Mouse (Mus musculus): ENCODE measurements around the gene Parvb.

The Parvb gene

GRCm38 (mm10) chr15:84217969-84218782 is 13.7 kb upstream of the Parvb start:
- no peak for DNase-seq (ENCODE audit: low spot score)

GRCm38 (mm10) chr15:84218783-84219271 is 13.0 kb upstream of the Parvb start:
- no peak for DNase-seq (ENCODE audit: low spot score)

- DNase-seq (ENCODE audit: low spot score), result no peak
Measured at GRCm38 (mm10) chr15:84221539-84221938, 10.3 kb upstream of the Parvb start.

- no peak for DNase-seq (ENCODE audit: low spot score)
Measured at GRCm38 (mm10) chr15:84223423-84223822, 8.4 kb upstream of the Parvb start.

GRCm38 (mm10) chr15:84224779-84225178 is 7.1 kb upstream of the Parvb start:
- DNase-seq (ENCODE audit: low spot score), result no peak

- no peak for DNase-seq (ENCODE audit: low spot score)
Measured at GRCm38 (mm10) chr15:84226918-84227317, 4.9 kb upstream of the Parvb start.

GRCm38 (mm10) chr15:84230661-84231060 is 1.2 kb upstream of the Parvb start:
- DNase-seq (ENCODE audit: low spot score), result no peak

- DNase-seq (ENCODE audit: low spot score), result peak; percentile 44
Measured at GRCm38 (mm10) chr15:84231113-84231712, 630 bp upstream of the Parvb start.

- no peak for DNase-seq (ENCODE audit: low spot score)
Measured at GRCm38 (mm10) chr15:84232609-84233008, 766 bp downstream of the Parvb start.

GRCm38 (mm10) chr15:84234794-84235581 is 3.1 kb downstream of the Parvb start:
- DNase-seq (ENCODE audit: low spot score), result no peak

GRCm38 (mm10) chr15:84235646-84236045 is 3.8 kb downstream of the Parvb start:
- no peak for DNase-seq (ENCODE audit: low spot score)

- DNase-seq (ENCODE audit: low spot score), result no peak
Measured at GRCm38 (mm10) chr15:84238552-84238951, 6.7 kb downstream of the Parvb start.

- no peak for DNase-seq (ENCODE audit: low spot score)
Measured at GRCm38 (mm10) chr15:84238991-84239401, 7.2 kb downstream of the Parvb start.

- DNase-seq (ENCODE audit: low spot score), result no peak
Measured at GRCm38 (mm10) chr15:84241520-84241919, 9.7 kb downstream of the Parvb start.

- DNase-seq (ENCODE audit: low spot score), result no peak
Measured at GRCm38 (mm10) chr15:84245104-84245503, 13.3 kb downstream of the Parvb start.

GRCm38 (mm10) chr15:84246195-84246594 is 14.4 kb downstream of the Parvb start:
- DNase-seq (ENCODE audit: low spot score), result no peak

GRCm38 (mm10) chr15:84247309-84247708 is 15.5 kb downstream of the Parvb start:
- no peak for DNase-seq (ENCODE audit: low spot score)

GRCm38 (mm10) chr15:84251227-84251626 is 19.4 kb downstream of the Parvb start:
- DNase-seq (ENCODE audit: low spot score), result no peak

GRCm38 (mm10) chr15:84252645-84253044 is 20.8 kb downstream of the Parvb start:
- DNase-seq (ENCODE audit: low spot score), result no peak

GRCm38 (mm10) chr15:84253757-84254156 is 21.9 kb downstream of the Parvb start:
- DNase-seq (ENCODE audit: low spot score), result no peak

- DNase-seq (ENCODE audit: low spot score), result no peak
Measured at GRCm38 (mm10) chr15:84254387-84254786, 22.5 kb downstream of the Parvb start.

GRCm38 (mm10) chr15:84256254-84256850 is 24.5 kb downstream of the Parvb start:
- DNase-seq (ENCODE audit: low spot score), result no peak
